Mouse (Mus musculus) gonadal fat pad, adult 2 months (tissue): ENCODE results near the gene Grm5. TPM values are rescaled to one million over a fixed set of nuclear protein-coding genes. Genes with fewer than 3 reads are reported as not detected.

Experiments used
- DNase-seq: peaks from one replicate; pipeline ENCODE4 v3.0.0-alpha.2; 2012; ENCODE audit warnings: low read depth
- polyA plus RNA-seq: library from polyadenylated mRNA; depleted of rRNA; stranded (reverse); fragments of >200 nt; gene quantifications from 2 replicates; pipeline ENCODE4 v1.2.3, GENCODE M21; 2012; rRNA removed

Grm5 gene
- polyA plus RNA-seq, result 0.03 TPM in 1 of 2 replicates, not detected in the other

GRCm38 (mm10) chr7:87583868-87584267 is at the start of gene Grm5:
Gene Grm5, plus strand, starts transcription at chr7:87584168.
- no peak for DNase-seq

GRCm38 (mm10) chr7:87539031-87539430 is 44.9 kb upstream of the Grm5 start:
- DNase-seq, result no peak

- DNase-seq, result no peak
These were observed 18.7 kb upstream of the Grm5 start for GRCm38 (mm10) chr7:87565300-87565699.

GRCm38 (mm10) chr7:87566476-87566875 is 17.5 kb upstream of the Grm5 start:
- DNase-seq, result no peak

GRCm38 (mm10) chr7:87584281-87584701 is 323 bp downstream of the Grm5 start:
- DNase-seq, result no peak

GRCm38 (mm10) chr7:87586271-87586937 is 2.4 kb downstream of the Grm5 start:
- no peak for DNase-seq

GRCm38 (mm10) chr7:87587976-87588375 is 4.0 kb downstream of the Grm5 start:
- DNase-seq, result no peak

- no peak for DNase-seq
These were observed 42.3 kb downstream of the Grm5 start for GRCm38 (mm10) chr7:87626251-87626650.

GRCm38 (mm10) chr7:87635530-87635929 is 51.6 kb downstream of the Grm5 start:
- DNase-seq, result no peak

GRCm38 (mm10) chr7:87650610-87651009 is 66.6 kb downstream of the Grm5 start:
- DNase-seq, result no peak

- DNase-seq, result no peak
These were observed 77.8 kb downstream of the Grm5 start for GRCm38 (mm10) chr7:87661794-87662193.

GRCm38 (mm10) chr7:87664041-87664440 is 80.1 kb downstream of the Grm5 start:
- DNase-seq, result no peak

- DNase-seq, result no peak
These were observed 132.4 kb downstream of the Grm5 start for GRCm38 (mm10) chr7:87716393-87716792.

- no peak for DNase-seq
These were observed 134.7 kb downstream of the Grm5 start for GRCm38 (mm10) chr7:87718631-87719030.

- DNase-seq, result no peak
These were observed 150.5 kb downstream of the Grm5 start for GRCm38 (mm10) chr7:87734511-87734910.

- no peak for DNase-seq
These were observed 178.0 kb downstream of the Grm5 start for GRCm38 (mm10) chr7:87761945-87762344.

GRCm38 (mm10) chr7:87762376-87762775 is 178.4 kb downstream of the Grm5 start:
- DNase-seq, result no peak

- DNase-seq, result no peak
These were observed 203.6 kb downstream of the Grm5 start for GRCm38 (mm10) chr7:87787560-87787959.

- DNase-seq, result no peak
These were observed 205.0 kb downstream of the Grm5 start for GRCm38 (mm10) chr7:87788963-87789362.

- DNase-seq, result no peak
These were observed 209.9 kb downstream of the Grm5 start for GRCm38 (mm10) chr7:87793896-87794295.

- DNase-seq, result no peak
These were observed 240.9 kb downstream of the Grm5 start for GRCm38 (mm10) chr7:87824898-87825297.

- no peak for DNase-seq
These were observed 250.7 kb downstream of the Grm5 start for GRCm38 (mm10) chr7:87834669-87835068.

GRCm38 (mm10) chr7:87838579-87838978 is 254.6 kb downstream of the Grm5 start:
- no peak for DNase-seq

GRCm38 (mm10) chr7:87843496-87843895 is 259.5 kb downstream of the Grm5 start:
- DNase-seq, result no peak
